Mouse (Mus musculus) T-cell, adult 2 months (primary cell): ENCODE data around the gene Cyth2.

ENCODE experiments used
- DNase-seq: peaks from one replicate; pipeline ENCODE4 v3.0.0; 2022; ENCODE audit warnings: low spot score

Gene Cyth2

DNA sequence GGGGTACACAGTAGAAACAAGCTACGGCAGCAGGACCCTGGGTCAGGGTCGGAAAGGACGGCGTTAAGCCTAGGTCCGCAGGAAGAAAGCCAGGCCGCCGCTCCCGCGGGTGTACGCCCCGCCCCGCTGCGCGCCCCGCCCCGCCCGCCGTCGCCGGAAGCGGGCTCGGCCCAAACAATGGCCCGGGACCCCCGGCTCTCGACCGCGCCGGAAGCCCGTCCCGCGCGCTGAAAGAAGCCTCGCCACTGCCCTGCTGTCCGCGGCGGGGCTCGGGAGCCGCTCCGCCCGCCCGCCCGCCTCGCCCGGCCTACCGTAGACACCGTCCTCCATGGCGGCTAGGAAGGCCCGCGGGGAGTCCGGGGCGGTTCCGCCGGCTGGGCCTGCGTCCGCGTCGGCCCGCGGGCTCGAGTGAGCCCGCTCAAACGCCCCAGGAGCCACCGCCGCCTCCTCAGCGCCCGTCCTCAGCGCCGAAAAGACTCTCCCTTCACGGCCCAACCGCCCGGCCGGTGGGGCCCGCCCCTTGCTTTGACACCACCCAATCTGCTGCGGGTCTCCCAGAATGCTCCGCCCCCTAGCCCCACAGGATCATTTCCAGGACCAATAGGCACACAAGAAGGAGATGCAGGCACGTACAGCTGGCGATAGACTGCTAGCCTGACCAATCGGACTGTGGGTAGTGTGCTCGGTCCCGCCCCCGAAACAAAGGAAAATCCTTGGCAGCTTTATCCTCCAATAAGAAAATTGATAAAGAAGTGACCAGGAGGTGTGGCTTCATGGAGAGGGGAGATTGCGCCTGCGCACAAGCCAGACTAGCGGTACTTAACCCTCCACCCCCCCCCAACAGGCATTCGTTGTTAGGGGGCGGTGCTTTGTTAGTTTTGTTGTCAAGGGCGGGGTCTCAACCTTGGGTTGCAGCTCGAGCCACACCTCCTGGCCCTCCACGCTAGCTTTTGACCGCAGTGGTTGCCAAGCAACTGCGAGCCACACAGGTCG, at the start of gene Cyth2:
Gene Cyth2 (minus strand): TSS at position 795 of the 993 bp plus-strand sequence.
- DNase-seq: peak; percentile 99

DNA sequence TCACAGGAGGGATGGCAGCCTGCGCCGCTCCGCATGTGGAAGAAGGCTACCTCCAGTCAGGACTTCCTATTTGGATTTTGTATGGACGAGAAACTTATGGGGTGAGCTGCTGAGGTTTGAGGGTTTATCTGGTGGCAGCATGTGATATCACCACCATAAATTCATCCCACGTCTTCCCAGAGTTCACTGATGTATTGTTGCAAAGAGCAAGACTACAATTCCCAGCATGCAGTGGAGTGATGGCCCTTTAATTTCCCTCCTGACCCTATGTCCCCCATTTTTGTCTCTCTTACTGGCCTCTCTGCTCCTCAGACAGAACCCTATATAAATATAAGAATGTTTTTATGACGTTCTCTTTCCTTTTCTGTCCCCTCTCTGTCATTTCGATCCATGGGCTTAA, 48.4 kb upstream of the Cyth2 start:
- DNase-seq: no peak

DNA sequence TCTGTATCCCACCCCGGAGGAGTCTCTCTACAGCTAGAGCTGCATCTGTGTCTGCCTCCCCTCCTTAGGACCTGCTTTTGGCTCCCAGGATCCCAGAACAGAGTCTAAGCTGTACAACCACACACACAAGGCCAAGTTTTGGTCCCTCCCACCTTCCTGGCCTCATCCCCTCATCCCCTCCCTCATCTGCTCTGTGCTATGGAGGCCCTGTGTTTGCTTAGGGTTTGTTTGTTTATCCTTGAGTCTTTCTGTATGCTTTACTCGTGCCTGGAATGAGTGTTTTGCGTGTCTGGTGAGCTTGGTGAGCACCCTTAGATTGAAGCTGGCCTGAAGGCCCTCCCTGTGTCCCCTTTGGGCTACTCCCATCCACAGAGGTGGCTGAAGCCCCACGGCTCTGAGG, 44.6 kb upstream of the Cyth2 start:
- no peak for DNase-seq

DNA sequence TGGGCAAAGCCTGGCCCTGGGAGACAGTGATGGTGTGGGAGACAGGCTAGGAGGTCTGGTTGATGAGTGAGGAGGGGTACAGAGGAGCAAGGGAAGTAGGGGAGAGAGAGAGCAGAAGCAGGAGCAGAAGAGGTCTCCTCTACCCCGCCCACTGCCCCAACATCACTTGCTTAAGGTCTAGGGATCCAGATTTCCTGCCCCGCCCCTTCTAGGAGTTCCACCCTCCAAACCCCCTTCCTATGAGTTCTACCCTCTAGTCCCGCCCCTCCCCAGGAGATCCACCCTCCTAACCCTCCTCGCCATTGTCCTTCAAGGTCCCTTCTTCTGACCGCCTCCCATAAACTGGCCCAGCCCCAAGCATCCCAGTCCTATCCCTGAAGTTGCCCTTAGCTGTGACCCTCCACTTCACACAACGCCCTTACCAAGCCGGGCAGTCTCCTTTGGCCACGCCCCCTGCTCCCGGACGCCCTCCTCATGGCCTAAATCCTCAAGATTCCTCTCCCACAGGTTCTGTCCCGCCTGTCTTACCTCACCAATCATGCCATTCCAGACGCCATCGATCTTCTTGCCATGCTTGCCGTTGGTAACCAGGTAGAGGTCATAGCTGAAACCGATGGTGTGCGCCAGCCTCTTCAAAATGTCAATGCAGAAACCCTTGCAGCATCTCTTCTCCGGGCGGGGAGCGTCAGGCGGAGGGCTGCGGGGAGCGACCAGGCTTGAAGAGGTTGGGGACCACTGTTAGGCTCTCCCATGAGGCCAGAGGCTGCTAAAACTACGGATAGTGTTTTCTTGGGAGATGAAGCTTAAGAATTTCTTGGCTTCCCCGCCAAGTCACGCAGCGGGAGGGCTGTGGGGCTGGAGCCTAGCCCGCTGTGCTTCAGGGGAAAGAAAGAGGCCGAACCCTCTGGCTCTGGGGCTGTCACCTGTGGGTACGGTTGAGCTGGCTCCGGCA, 42.8 kb upstream of the Cyth2 start:
- DNase-seq: no peak

DNA sequence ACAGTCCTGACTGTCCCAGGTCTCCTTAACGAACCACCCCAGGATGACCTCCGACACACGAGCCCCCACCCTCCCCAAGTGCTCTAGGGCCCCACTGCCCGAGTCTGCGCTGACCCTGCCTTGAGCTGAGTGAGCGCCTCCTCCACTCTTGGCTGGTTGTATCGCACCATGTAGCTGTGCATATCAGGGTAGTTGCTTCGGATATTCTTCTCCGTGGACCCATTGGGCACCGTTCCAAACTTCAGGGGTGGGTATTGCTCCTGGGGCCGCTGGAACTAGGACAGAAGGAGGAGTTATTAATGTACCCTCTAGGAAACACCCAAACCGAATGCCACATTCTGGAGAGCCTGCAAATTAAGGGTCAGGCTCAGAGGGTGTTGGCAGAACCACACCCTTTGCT, 38.7 kb upstream of the Cyth2 start:
- DNase-seq: no peak

DNA sequence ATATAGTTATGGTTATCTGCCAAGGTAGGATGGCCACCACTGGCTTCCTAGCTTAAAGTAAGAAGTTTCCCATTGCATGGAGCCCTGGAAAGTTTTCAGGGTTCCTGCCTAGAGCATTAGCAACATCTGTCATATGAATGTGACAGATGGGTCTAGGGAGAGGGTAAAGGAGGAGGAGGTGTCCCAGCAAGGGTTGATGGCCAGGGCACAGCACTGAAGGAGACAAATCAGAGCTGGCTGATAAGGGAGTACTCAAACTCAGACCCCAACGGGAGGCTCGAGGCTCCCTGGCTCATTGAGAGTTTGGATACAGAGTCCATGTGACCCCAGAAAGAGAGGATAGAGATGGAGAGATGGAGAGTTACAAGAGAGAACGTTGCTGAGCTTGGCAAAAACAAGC, 36.3 kb upstream of the Cyth2 start:
- no peak for DNase-seq

DNA sequence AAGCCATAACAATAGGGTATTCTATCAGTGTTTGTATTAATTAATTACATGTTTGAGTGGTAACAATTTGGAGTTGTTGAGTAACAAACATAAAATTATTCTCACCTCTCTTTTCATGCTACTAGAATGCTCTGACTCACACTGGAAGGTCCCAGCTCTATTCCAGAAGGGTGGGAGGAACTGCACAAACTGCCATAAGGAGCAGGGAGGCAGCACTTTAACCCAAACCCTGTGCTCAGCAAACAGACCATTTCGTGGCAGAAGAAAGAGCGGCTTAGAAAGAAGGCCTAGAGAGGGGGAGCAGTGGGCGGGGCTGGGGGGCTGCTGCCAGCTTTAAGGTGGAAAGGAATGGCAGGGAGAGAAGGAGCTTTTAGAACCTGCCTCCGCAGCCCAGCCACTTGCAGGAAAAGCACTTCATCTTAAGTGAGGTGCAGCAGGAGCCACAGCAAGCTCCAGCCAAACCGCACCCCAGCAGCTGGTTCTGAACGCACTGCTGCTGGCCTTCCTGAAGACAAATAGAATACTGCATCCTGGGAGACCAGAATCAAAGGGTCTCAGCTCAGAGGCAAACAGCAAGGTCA, 34.2 kb upstream of the Cyth2 start:
- no peak for DNase-seq

DNA sequence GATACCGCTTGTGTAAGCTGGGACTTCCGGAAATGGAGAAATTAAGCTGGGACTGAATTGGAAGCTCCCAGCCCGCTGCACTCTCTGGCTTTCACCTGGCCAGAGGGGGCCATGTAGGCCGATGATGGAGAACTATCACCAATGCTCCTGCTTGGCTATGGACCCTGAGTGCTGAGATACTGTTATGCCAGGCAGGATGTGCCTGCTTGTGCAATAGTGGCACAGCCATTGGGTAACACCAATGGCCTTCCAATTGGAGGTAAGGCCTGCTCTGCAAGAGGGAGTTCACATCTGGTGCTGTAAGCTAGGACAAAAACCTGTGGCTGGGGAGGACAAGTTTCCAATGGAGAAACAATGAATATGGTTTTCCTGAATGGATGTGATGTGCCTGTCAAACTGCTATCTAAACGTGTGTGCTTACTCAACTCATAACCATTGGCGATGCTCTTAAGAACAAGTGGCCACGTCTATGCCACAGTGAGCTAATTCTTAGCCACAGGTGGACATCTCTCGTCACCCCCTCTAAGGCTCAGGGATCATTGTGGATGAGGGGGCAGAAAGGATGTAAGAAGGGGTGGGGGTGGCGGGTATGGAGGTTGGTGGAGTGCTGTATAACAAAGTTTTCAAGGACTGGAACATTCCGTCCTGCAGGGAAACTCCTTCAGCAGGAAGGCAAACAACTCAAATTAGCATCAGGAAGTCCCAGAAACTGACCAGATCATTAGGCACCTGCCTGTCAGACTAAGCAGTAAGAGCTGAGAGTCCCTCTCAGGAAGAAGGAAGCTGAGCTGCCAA, 28.8 kb upstream of the Cyth2 start:
- no peak for DNase-seq

DNA sequence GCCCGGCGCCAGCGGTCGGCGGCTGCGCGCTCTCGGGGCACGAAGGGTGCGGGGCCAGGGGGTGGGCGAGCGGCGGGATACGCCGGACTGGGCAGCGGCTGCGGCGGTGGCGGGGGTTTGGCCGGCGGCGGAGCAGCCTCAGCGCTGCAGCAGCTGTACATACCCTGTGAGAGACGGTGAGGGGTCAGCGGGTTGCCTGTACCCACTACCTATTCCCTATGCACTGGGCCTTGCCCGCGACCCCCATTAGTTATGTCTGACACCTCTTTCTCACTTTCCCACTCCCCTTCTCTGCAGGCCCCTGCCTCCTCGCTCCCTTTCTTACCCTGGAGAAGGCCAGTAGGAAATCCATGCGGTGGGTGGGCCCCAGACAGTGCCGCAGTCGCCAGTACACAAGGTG, 19.5 kb upstream of the Cyth2 start:
- DNase-seq: no peak

DNA sequence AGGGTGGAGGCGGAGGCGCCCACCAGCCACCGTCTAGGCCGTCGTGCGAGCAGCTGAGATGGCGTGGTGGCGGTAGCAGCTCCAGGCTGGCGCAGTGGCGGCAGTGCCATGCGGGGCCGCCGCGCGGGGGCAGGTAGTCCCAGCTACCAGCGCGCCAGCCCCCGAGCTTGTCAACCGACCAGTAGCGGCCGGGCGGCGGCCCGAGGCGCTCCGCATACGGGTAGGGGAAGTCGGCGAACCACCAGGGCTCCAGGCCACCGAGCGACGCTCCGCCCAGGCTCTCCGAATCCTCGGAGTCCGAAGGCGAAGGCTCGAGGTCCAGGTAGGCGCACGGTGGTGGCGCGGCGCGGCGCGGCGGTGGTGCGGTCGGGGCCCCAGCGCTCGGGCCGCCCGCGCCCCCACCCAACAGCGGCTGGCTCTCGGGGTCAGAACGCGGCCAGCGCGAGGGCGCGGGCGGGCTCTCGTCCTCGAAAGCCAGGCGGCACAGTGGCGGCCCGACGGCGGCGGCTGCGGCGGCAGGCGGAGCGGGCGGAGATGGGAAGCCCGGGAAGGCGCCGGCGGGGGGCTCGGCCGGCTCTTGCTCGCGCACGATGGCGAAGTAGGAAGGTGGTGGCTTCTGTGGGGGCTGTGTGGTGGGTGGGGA, 18.9 kb upstream of the Cyth2 start:
- no peak for DNase-seq

DNA sequence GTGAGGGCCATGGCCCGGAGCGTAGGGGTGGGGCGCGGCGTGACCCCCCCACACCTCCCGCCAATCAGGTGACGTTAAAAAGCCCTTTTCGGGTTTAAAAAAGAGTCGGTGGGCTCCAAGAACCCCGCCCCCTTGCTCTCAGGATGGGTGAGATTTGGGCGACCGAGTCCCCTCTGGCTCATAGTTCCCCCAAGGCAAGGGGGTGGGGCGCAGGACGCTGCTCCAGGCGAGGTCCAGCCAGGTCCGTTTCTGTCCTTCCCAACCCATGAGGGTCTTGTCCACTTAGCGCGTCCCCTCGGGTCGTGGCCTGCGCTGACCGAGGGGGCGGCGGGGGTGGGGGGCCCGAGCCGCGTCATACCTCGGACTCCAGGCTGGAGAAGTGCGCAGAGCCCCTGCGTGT, 18.0 kb upstream of the Cyth2 start:
- no peak for DNase-seq

DNA sequence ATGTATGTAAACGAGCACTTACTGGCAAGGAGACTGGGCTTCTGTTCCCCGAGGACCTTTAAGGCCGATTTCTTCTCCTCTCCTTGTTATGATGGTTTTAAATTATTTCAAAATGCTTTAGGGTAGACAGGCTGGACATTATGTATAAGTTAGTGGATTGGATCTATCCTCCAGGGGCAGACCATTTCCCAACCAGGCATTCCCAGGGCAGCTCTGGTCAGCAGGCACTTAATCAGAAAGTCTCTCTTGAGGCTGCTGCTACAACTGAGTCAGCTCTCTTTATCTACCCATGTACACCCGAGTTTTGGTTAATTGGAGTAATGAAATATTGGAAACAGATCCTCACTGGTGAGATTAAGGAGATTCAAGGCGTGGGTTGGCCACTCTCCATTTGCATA, 16.7 kb upstream of the Cyth2 start:
- no peak for DNase-seq

DNA sequence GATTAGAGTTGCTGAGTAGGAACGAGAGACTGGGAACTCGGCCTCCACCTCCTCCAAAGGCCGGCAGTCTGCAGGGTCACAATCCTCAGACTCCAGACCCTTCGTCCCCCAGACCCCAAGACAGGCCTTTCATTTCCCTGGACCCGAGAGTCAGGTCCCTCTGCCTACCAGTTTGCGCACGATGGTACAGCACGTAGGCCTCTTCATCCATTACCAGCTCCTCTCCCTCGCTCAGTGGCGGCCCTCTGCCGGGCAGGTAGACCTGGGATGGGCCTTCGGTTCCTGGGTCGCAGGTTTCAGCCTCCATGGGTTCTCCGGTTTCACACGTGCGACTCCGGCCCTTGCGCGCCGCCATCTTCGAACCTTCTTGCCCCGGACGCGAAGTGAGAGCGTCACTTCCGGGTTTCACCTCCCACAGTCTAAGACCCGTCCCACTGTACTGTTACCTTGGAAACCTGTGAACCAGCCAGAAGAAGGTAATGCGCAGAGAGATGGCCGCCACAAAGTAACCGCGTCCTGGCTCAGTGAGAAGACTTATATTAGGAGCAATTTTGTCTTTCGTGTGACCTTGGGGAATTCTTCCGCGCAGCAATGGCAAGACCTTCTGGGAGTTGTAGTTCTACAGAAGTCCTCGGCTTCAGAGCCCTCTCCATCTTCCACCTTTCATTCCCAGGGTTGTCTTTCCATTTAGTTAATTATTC, 16.2 kb upstream of the Cyth2 start, which contains the start of gene Grwd1:
Gene Grwd1 (minus strand): TSS at position 518 of the 701 bp plus-strand sequence.
- DNase-seq: peak; percentile 92

DNA sequence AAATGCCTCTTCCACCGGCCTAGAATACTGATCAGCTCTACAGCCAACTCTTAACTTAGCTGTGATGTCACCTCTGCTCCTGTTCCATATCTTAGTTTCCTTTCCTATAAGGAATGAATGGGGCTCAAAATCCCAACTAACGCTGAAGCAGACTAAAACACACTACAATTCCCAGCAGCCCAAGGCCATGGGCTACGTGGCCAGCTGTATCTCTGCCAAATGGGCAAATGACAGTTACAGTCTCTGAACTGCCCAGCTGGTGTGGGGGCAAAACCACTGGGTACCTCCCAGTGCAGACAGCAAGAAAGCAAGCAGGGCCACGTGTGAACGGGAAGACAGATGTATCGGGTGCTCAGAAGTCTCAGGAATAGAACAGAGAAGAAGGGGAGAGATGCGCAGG, 12.2 kb upstream of the Cyth2 start:
- DNase-seq: no peak

DNA sequence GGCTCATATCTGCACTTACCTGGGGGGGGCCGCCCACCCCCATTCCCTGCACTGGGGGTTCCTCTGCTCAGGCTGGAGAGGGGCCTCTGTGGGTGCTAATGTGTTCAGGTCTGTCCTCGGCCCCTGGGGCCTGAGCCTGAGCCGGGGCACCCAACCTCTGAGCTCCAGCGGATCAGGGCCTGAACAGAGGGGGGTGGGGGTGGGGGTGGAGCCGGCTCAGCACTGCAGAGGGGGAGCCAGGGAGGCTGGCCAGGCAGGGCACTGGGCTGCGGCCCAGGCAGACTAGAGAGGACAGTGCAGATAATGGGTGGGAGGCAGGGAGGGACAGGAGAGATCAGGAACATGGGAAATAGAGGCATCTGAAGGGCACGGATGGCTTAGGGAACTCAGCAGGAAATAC, 10.2 kb upstream of the Cyth2 start, which contains the start of gene Kcnj14:
Gene Kcnj14 (minus strand): TSS at position 185 of the 400 bp plus-strand sequence.
- DNase-seq: no peak

DNA sequence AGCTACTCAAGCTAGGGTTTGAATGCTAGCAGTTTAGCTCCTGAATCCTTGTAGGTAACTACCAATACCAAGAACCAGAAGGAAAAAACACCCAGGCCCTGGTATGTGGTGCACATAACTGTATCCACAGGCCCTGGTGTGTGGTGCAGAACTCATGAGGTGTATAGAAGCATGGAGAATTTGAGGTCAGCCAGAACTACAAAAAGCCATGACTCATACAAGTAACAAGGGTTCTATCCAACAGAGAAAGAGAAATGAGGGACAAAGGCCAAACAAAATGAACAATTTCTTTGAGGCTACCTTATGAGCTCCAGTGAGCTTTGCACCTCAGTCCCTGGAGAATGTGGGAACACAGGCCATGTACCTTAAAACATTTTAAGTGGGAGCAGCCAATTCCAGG, 6.5 kb upstream of the Cyth2 start:
- DNase-seq: no peak

DNA sequence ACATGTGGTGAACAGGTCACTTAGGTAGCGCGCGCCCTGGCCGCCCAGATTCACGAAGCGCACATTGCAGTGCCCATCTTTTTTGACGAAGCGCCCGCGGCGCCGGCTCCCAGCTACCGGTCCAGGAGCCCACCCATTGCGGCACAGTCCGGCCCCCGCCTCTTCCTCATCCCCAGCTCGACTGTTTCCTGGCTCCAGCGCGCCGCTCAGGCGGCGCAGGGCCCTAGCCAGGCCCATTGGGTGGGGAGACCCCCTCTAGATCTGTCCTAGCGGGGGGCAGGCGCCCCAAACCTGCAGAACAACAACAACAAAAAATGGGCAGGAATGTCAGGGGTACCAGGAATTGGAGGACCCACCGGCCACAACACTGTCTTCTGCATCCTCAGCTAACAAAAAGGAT, 5.5 kb upstream of the Cyth2 start:
- no peak for DNase-seq

DNA sequence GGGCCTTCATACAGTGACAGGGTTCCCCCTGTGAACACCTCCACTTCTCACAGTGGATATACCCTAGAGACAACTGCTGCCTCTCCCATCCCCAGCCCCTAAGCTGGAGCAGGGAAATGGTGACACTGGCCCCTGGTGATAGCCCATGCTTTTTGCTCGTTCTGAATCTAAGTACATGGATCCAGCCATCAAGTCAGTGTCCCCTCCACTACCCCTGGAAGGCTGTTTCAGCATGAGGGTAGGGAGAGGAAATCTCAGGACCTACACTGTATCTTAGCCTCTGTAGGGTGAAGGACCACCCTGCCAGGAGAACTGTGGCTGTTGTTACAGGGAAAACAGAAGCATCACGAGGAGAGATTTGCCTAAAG, 1.6 kb upstream of the Cyth2 start:
- DNase-seq: no peak

DNA sequence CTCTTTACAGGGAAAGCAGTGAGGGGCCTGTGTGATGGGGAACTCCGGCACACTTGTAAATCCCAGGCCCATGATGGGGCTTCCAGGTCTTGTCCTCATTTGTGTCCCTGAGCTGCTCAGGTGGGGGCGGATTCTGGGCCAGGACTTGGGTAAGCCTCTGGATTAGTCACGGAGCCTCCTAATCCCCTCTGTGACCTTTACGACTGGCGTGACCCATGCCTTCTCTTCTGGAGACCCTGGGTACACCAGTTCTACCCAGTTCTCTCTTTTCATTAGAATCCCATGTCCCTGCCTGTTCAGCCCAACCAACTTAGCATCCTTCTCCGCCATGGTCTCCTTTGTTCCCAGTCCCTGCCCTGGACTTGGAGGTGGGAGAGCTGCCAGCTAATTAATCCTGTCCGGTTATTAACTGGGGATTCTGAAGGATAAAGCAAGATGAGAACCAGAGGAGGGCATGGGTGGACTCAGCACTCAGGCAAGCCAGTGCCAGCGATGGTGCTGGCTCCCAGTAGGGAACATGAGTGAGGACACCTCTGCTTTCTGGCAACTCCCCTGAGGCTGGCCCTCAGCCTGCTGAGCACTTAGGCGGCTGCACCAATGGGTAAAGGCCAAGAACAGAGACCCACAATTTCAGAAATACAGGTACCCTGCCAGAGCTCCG, 1.1 kb upstream of the Cyth2 start:
- DNase-seq: no peak

DNA sequence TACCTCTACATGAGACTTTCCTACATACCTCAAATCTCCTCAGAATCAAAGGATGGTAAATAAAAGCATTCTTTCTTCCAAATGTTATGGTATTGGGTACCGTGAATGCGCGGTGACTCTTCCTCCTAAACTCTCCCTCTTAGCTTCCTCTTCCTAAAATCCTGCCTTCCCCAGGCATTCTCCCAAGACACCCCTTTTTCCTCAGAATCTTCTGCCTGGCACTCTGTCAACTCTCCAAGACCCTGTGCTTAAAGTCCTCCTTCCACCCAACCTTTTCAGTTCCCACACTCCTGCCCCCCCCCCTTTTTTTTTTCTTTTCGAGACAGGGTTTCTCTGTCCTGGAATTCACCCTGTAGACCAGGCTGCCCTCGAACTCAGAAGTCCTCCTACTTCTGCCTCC, 460 bp upstream of the Cyth2 start:
- no peak for DNase-seq
